Mouse (Mus musculus) hindbrain, embryonic 13.5 days (tissue): ENCODE measurements around the gene Tmco5. TPM values are rescaled to one million over a fixed set of nuclear protein-coding genes. Genes with fewer than 3 reads are reported as not detected.

Source experiments
- ATAC-seq: fragments of 200-750 bp; cut with Nextera tagmentation; 2 replicates; pipeline ENCODE4 v1.8.0; 2017; ENCODE audit warnings: moderate TSS enrichment; ENCODE audit not compliant: low FRiP score
- H3K27ac ChIP-seq: fragments of 300-500 bp; sonication (generic); 2 replicates; pipeline ENCODE4 v1.5.1; 2015; ENCODE audit warnings: inconsistent platforms, mild to moderate bottlenecking, moderate library complexity
- H3K27me3 ChIP-seq: fragments of 300-500 bp; sonication (generic); 2 replicates; pipeline ENCODE4 v1.6.1; 2015; ENCODE audit warnings: mild to moderate bottlenecking, inconsistent platforms
- H3K36me3 ChIP-seq: fragments of 300-500 bp; sonication (generic); 2 replicates; pipeline ENCODE4 v1.6.1; 2015; ENCODE audit warnings: mild to moderate bottlenecking, inconsistent platforms
- H3K4me1 ChIP-seq: fragments of 300-500 bp; sonication (generic); replicated peaks from 2 replicates; pipeline ENCODE4 v1.6.1; 2015; ENCODE audit warnings: inconsistent platforms
- H3K4me2 ChIP-seq: fragments of 300-500 bp; sonication (generic); 2 replicates; pipeline ENCODE4 v1.6.1; 2015; ENCODE audit warnings: inconsistent platforms, mild to moderate bottlenecking, moderate library complexity
- H3K4me3 ChIP-seq: fragments of 300-500 bp; sonication (generic); 2 replicates; pipeline ENCODE4 v1.5.1; 2015; ENCODE audit warnings: mild to moderate bottlenecking, inconsistent platforms
- H3K9ac ChIP-seq: fragments of 300-500 bp; sonication (generic); 2 replicates; pipeline ENCODE4 v1.6.1; 2015; ENCODE audit warnings: mild to moderate bottlenecking, inconsistent platforms
- H3K9me3 ChIP-seq: fragments of 300-500 bp; sonication (generic); 2 replicates; pipeline ENCODE4 v1.6.1; 2016; ENCODE audit warnings: inconsistent platforms
- WGBS: fragments of 180-500 bp; shearing (Covaris S2); methylation state at CpG from one replicate; pipeline ENCODE4 v1.1.7; 2015; 5-methylcytosine and 5-hydroxymethylcytosine counted together
- polyA plus RNA-seq: library from polyadenylated mRNA; unstranded; fragments of >200 nt; fragmentation: Nextera tagmentation; extraction: Ambion mirVana; gene quantifications from 2 replicates; pipeline ENCODE4 v1.2.1, GENCODE M21; 2015

The Tmco5 gene
- polyA plus RNA-seq, 1 experiment from 2014 or later, result not detected

DNA sequence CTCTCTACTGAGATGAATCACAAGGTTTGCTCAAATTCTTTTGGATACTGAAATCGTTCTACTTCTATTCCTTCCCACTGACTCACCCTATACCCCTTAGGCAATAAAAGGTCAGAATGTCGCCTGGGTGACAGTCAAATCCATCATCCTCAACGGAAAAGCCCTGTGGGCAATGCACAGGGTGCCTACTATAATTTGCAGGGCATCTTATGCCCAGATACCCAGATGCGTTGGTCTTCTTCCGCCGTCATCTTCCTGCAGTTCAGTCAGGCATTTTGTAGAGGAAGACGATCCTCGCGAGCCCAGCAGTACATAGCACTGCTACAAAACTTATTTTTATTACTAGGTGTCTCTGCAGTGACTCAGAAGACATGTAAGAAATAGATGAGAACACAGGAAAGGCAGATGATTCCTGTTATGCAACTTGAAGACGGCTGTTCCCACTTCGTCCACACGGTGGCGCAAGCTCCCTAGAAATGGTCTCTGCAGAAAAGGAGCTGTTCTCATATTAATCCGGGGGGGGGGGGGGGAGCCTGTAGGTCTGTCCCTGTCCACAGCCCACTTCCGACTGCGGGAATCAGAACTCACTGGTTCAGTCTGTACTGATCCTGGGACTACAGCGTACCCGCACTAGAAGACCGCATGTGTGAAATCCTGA is 21.3 kb downstream of the Tmco5 start:
- H3K9me3 ChIP-seq, result no peaks in the 10 kb centered on the region

DNA sequence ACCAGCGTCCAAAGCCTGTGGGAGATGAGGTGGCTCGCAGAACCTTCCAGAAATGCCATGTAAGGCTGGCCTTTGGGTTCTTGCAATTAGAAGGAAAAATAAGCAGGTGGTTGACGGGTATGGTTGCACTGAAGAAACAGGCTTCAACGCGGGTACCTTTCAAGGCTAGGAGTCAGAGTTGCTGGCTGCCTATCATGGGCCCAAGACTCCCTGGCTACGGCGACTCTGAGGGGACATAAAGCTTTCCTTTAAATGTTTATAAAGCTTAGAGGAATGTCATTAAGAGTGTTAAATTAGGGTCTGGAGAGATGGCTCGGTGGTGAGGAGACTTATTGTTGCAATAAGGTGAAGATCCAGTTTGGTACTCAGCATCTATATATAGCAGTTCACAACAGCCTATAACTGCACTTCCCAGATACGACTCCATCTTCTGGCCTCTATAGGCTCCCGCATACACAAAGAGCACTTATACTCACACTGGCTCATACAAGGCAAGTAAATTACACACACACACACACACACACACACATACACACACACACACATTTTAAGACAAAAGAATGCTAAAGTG is 21.9 kb downstream of the Tmco5 start:
- peaks cover 13% of the 10 kb centered on the region; the same call in 1 of the 2 replicates for H3K27me3 ChIP-seq
- 37% methylated on average over 10 of the region's 10 CpGs for WGBS
- peak overlapping the region; percentile 35 for H3K4me3 ChIP-seq
- peak overlapping the region; percentile 44; the same call in 1 of the 2 replicates for H3K27ac ChIP-seq
- no peaks in the 10 kb centered on the region for H3K9me3 ChIP-seq
- H3K36me3 ChIP-seq, result no peaks in the 10 kb centered on the region
- peak; percentile 78 for ATAC-seq
- H3K4me1 ChIP-seq, result peaks cover 3% of the 10 kb centered on the region
- H3K4me2 ChIP-seq, result peak overlapping the region; percentile 59
- peak overlapping the region; percentile 55 for H3K9ac ChIP-seq

More for the DNA sequence above, 21.3 kb downstream of the Tmco5 start:
- Histone ChIP-seq H3K4me3 (peak overlapping the region; percentile 35), H3K36me3 (no peaks in the 10 kb centered on the region), H3K4me2 (peak overlapping the region; percentile 59), H3K9ac (peak overlapping the region; percentile 55), H3K27me3 (peaks cover 13% of the 10 kb centered on the region; the same call in 1 of the 2 replicates), H3K27ac (peak overlapping the region; percentile 44; the same call in 1 of the 2 replicates), H3K4me1 (peaks cover 3% of the 10 kb centered on the region)
- ATAC-seq, result peak; percentile 84
- 17% methylated on average over 19 of the region's 19 CpGs for WGBS

DNA sequence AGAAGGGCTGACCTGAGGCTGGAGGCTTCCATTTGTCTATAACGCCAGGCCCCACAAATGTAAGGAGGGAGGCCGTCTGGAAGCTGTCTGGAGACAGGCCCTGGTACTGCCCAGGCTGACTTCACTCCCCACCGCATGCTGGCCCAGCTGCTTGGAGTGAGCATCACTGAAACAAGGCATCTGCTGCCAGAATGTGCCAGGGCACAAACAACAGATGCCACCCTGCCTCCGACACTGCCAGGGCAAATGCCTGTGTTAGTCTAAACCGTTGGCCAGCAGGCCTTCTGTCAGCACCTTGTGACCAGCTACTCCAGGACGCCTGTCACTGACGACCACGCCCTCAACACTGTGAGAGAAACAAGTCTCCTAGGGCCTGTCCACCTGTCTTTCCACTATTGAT is 29.8 kb downstream of the Tmco5 start:
- H3K4me3 ChIP-seq, result no peak overlapping the region
- H3K27ac ChIP-seq, result no peak overlapping the region; the same call in 1 of the 2 replicates
- H3K27me3 ChIP-seq, result no peaks in the 10 kb centered on the region
- 78% methylated on average over 8 of the region's 8 CpGs for WGBS
- no peaks in the 10 kb centered on the region for H3K36me3 ChIP-seq
- H3K9ac ChIP-seq, result no peak overlapping the region
- H3K9me3 ChIP-seq, result no peaks in the 10 kb centered on the region
- no peak overlapping the region for H3K4me2 ChIP-seq
- no peaks in the 10 kb centered on the region; the same call in 1 of the 2 replicates for H3K4me1 ChIP-seq
- peak; percentile 43; the same call in 1 of the 2 replicates for ATAC-seq

DNA sequence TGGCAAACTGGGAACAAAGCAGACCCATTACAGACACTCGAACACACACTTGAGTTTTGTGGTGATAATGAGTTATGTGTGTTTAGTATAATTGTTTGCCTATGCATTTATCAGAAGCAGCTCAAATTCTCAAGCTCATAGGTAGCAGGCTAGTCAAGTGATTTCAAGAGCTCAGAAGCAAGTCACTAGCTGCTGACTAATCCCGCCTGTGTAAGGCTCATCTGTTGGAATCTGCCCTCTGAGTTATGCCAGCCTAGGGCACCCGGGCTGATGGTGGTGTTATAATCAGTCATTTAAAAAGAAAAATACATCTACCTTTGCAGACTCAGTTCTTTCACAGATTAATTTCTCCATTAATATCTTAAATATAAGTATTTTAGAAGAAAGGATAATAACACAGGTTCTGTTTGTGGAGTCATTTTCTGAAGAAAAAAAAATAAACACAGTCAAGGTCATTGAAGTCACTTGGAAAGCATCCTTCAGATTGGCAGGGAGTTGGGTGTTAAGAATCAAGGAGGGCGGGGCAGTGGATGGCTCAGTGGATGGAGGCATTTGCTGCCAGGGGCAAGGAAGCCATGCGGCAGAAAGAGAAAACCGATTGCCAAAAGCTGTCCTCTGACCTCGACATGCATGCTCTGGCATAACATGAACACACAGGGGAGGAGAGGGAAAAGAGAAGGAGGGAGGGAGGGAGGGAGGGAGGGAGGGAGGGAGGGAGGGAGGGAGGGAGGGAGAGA is 34.0 kb downstream of the Tmco5 start:
- Histone ChIP-seq H3K36me3 (no peaks in the 10 kb centered on the region), H3K9me3 (no peaks in the 10 kb centered on the region), H3K4me3 (no peak overlapping the region), H3K27ac (no peak overlapping the region), H3K9ac (no peak overlapping the region), H3K27me3 (no peaks in the 10 kb centered on the region), H3K4me2 (no peak overlapping the region), H3K4me1 (no peaks in the 10 kb centered on the region; the same call in 1 of the 2 replicates)
- 84% methylated on average over 6 of the region's 7 CpGs for WGBS
- ATAC-seq, result no peak

DNA sequence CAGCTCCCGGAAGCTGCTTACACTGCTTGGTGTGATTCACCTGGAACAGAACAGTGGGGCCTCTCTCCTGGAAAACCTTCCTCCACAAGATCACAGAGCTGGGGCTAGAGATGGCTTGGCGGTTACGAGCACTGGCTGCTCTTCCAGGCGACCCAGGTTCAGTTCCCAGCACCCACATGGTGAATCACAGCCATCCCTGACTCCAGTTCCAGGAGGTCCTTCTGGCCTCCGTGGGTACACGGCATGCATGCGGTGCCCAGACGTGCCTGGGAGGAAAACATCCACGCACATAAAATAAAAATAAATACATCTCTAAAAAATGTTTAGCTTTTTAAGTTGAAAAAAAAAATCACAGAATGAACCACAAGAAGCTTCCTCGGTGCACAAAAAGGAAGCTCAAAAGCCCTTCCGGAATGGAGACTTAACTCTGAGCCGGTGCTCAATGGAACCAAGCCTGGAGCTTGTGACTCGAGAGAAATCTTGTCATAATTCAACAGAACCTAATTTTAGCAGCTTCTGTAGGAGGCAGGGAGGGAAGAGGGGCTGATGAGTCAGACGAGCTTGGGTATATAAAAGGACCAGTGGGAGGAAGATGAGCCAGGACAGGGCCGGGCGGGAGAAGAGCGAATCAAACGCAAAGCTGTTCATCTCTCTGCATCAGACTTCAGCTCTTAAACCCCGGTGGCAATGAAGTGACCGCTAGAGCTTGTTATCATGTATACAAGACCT is 35.4 kb downstream of the Tmco5 start:
- H3K9ac ChIP-seq, result no peak overlapping the region
- H3K4me1 ChIP-seq, result no peaks in the 10 kb centered on the region
- no peaks in the 10 kb centered on the region for H3K27me3 ChIP-seq
- no peak overlapping the region for H3K27ac ChIP-seq
- H3K9me3 ChIP-seq, result no peaks in the 10 kb centered on the region
- 88% methylated on average over 20 of the region's 20 CpGs for WGBS
- H3K36me3 ChIP-seq, result no peaks in the 10 kb centered on the region
- H3K4me3 ChIP-seq, result no peak overlapping the region
- H3K4me2 ChIP-seq, result no peak overlapping the region
- ATAC-seq, result no peak

DNA sequence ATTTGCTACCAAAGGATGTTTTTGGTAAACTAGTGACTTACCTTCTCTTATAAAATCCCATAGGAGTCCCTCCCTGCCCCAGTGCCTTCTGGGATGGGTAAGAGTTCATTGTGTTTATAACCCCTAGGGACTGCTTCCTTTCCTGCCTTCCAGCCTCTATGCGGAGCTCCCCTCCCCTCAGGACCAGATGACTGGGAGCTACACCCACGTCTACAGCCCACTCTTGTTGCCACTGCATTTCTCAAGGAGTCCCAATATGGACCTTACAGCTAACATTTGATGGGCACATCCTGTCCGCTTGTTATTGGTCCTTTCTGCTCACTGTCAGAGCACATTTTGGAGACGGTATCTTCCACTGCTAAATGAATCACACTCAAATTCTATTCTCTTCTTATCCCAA is 36.1 kb downstream of the Tmco5 start:
- H3K4me3 ChIP-seq, result no peak overlapping the region
- no peaks in the 10 kb centered on the region for H3K9me3 ChIP-seq
- WGBS, result 79% methylated on average over 4 of the region's 4 CpGs
- no peak overlapping the region for H3K4me2 ChIP-seq
- H3K27ac ChIP-seq, result no peak overlapping the region
- H3K4me1 ChIP-seq, result no peaks in the 10 kb centered on the region
- no peak overlapping the region for H3K9ac ChIP-seq
- no peak for ATAC-seq
- no peaks in the 10 kb centered on the region for H3K36me3 ChIP-seq
- no peaks in the 10 kb centered on the region for H3K27me3 ChIP-seq

DNA sequence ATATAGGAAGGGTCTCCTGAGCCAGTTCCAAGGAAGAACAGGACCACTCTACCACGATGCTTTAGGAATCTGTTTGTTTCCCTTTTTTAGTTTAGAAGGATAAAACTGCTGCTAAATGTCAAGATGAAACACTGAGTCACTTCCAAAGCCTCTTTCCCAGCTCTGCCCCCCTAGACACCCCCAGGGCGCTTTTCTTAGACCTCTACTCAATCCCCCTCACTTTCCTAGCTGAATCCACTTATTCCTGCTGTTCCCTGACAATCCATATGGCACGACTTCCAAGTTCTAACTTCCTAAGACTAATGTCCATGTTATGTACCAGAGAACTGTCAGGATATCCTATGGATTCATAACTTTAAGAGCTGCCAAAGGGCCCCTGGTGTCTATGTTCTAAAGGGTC is 40.1 kb downstream of the Tmco5 start:
- Histone ChIP-seq H3K27me3 (no peaks in the 10 kb centered on the region), H3K9me3 (no peaks in the 10 kb centered on the region), H3K9ac (no peak overlapping the region), H3K4me1 (no peaks in the 10 kb centered on the region), H3K4me3 (no peak overlapping the region), H3K36me3 (no peaks in the 10 kb centered on the region), H3K27ac (no peak overlapping the region), H3K4me2 (no peak overlapping the region)
- 83% methylated on average over 3 of the region's 3 CpGs for WGBS
- no peak for ATAC-seq

DNA sequence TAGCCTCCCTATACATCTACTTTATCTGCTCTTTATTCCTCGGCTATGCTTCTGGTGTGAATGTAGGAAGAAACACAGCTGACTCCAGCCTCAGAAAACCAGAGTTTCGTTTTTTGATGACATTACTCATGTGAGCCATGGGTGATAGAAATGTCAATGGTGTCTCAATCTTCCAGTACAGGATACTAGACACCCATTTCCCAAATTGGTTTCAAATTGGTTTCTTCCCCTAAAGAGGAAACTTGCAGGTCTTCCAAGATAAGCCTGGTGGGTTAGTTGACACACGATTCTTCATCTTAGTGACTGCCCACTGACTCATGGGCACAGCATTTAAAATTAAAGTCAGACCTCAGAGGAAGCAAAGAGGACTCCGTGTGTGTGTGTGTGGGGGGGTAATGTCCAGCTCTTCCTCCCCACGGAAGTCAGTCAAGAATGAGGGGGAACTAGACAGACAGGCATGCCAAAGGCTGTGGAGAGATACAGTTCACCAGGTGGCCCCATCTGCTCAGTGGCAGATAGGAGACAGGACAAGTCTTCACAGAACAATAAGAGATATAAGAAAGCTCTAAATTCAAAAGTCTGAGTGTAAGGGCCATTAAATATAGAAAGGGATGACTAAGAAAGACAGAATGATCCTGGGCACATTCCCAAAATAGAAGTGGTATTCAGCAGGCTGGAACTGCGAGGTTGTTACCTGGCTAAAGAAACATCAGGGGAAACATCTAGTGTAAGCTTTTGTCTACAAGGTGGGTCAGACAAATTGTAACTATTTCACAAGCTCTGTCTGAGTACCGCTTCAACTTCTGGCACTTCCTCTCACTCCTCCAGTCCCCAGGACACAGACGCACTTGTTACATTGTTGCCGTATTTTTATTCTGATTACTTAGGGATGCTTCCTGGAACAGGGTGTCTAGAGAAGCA is 44.3 kb downstream of the Tmco5 start:
- Histone ChIP-seq H3K27me3 (no peaks in the 10 kb centered on the region), H3K4me1 (no peaks in the 10 kb centered on the region), H3K9me3 (no peaks in the 10 kb centered on the region), H3K36me3 (no peaks in the 10 kb centered on the region), H3K4me3 (no peak overlapping the region), H3K27ac (no peak overlapping the region), H3K9ac (no peak overlapping the region), H3K4me2 (no peak overlapping the region)
- 82% methylated on average over 9 of the region's 9 CpGs for WGBS
- no peak for ATAC-seq

DNA sequence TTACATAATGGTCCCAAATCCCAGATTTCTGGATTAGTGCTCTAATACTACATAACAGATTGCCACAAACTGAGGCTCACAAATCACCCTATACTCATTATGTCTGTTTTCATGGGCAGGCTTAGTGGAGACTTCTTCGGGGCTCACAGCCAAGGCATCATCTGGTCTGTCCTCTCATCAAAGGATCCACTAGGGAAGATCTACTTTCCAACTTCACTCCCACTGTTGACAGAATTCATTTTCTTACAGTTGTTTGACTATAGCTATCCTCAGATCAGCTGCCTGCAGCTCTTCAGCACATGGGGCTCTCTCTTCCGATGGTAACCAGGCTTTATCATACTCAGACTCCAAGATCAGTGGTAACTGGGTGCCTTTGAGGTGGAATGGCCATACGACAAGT is 45.2 kb downstream of the Tmco5 start:
- no peak overlapping the region for H3K4me2 ChIP-seq
- H3K27ac ChIP-seq, result no peak overlapping the region
- H3K9me3 ChIP-seq, result no peaks in the 10 kb centered on the region
- H3K36me3 ChIP-seq, result no peaks in the 10 kb centered on the region
- H3K27me3 ChIP-seq, result no peaks in the 10 kb centered on the region
- no peak overlapping the region for H3K4me3 ChIP-seq
- H3K4me1 ChIP-seq, result no peaks in the 10 kb centered on the region
- no peak overlapping the region for H3K9ac ChIP-seq
- ATAC-seq, result no peak
- WGBS, result 92% methylated on average over 3 of the region's 3 CpGs

DNA sequence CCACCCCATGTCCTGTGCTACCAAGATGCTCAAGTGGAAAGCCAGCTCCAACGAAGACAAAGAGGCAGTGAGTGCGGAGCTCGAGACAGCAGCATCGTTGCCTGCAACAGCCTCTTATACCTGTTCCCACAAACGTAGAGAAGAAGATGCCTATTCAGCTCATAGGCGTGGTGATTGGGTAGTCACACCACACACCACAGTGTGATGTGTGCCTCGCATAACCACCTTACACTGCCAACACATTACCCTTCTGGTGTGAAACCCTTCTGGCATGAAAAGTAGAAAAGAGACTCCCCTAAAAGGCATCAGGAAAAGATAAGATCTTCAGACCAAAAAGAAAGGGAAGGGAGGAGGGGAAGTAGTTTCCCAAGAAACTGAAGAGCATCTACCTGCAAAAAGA is 45.8 kb downstream of the Tmco5 start:
- H3K4me3 ChIP-seq, result no peak overlapping the region
- H3K27ac ChIP-seq, result no peak overlapping the region
- WGBS, result 86% methylated on average over 7 of the region's 7 CpGs

DNA sequence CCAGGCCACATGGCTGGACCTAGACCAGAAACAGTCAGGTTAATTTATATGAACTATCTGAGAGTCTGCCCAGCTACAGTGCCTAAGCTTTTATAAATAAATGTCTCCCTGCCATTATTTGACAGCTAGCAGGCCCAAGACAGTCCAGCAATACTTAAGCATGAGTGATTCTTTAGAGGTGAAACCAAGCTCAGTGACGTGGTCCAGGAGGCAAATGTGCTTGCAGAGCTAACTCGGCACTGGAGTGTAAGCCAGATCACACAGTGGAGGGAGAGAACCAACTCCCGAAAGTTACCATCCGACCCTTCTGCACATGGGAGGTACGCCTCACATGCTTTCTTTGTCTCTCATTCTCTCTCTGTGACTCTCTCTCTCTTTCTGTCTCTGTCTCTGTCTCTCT is 46.7 kb downstream of the Tmco5 start:
- H3K36me3 ChIP-seq, result no peaks in the 10 kb centered on the region
- ATAC-seq, result no peak
- no peaks in the 10 kb centered on the region for H3K4me1 ChIP-seq
- H3K9ac ChIP-seq, result no peak overlapping the region
- H3K27ac ChIP-seq, result no peak overlapping the region
- WGBS, result 78% methylated on average over 5 of the region's 5 CpGs
- H3K9me3 ChIP-seq, result no peaks in the 10 kb centered on the region
- no peak overlapping the region for H3K4me2 ChIP-seq
- H3K27me3 ChIP-seq, result no peaks in the 10 kb centered on the region
- H3K4me3 ChIP-seq, result no peak overlapping the region

More for the DNA sequence above, 45.8 kb downstream of the Tmco5 start:
- H3K27me3 ChIP-seq, result no peaks in the 10 kb centered on the region
- no peak overlapping the region for H3K9ac ChIP-seq
- no peak overlapping the region for H3K4me2 ChIP-seq
- no peaks in the 10 kb centered on the region for H3K36me3 ChIP-seq
- no peaks in the 10 kb centered on the region for H3K4me1 ChIP-seq
- H3K9me3 ChIP-seq, result no peaks in the 10 kb centered on the region
- ATAC-seq, result no peak
